Mouse (Mus musculus) intestine, postnatal 0 days (tissue): ENCODE data around the gene F930015N05Rik. TPM values are rescaled to one million over a fixed set of nuclear protein-coding genes. Genes with fewer than 3 reads are reported as not detected.

Source experiments
- ATAC-seq: fragments of 200-750 bp; cut with Nextera tagmentation; 2 replicates; pipeline ENCODE4 v1.8.0; 2017; ENCODE audit warnings: mild to moderate bottlenecking, moderate TSS enrichment, moderate library complexity
- H3K27ac ChIP-seq: fragments of 300-500 bp; sonication (generic); 2 replicates; pipeline ENCODE4 v1.5.1; 2014; ENCODE audit warnings: mild to moderate bottlenecking, low read depth, low read length, moderate library complexity
- H3K27me3 ChIP-seq: fragments of 300-500 bp; sonication (generic); replicated peaks from 2 replicates; pipeline ENCODE4 v1.6.1; 2014; ENCODE audit warnings: low read length, mixed read lengths; ENCODE audit not compliant: control insufficient read depth, insufficient read depth
- H3K36me3 ChIP-seq: fragments of 300-500 bp; sonication (generic); 2 replicates; pipeline ENCODE4 v1.6.1; 2014; ENCODE audit warnings: mild to moderate bottlenecking, moderate library complexity; ENCODE audit not compliant: control insufficient read depth, insufficient read depth
- H3K4me1 ChIP-seq: fragments of 300-500 bp; sonication (generic); replicated peaks from 2 replicates; pipeline ENCODE4 v1.6.1; 2014; ENCODE audit warnings: antibody characterized with exemption, low read length, mixed read lengths; ENCODE audit not compliant: control insufficient read depth, insufficient read depth
- H3K4me2 ChIP-seq: fragments of 300-500 bp; sonication (generic); replicated peaks from 2 replicates; pipeline ENCODE4 v1.6.1; 2014; ENCODE audit warnings: low read depth, mild to moderate bottlenecking, moderate library complexity
- H3K4me3 ChIP-seq: fragments of 300-500 bp; sonication (generic); 2 replicates; pipeline ENCODE4 v1.5.1; 2014; ENCODE audit warnings: low read depth, low read length
- H3K9ac ChIP-seq: fragments of 300-500 bp; sonication (generic); 2 replicates; pipeline ENCODE4 v1.6.1; 2014; ENCODE audit warnings: mild to moderate bottlenecking, low read depth, low read length
- H3K9me3 ChIP-seq: fragments of 300-500 bp; sonication (generic); 2 replicates; pipeline ENCODE4 v1.6.1; 2016; ENCODE audit warnings: mixed run types; ENCODE audit not compliant: control insufficient read depth
- CTCF ChIP-seq: sonication (generic); IDR thresholded peaks from 2 replicates; pipeline ENCODE4 v1.5.1; 2016; ENCODE audit warnings: low read depth, mild to moderate bottlenecking, control low read depth, antibody characterized with exemption, moderate library complexity
- WGBS: fragments of 180-500 bp; shearing (Covaris S2); extraction: QIAGEN DNeasy Blood & Tissue Kit; methylation state at CpG from one replicate; pipeline ENCODE4 v1.1.7; 2014; 5-methylcytosine and 5-hydroxymethylcytosine counted together
- polyA plus RNA-seq: library from polyadenylated mRNA; unstranded; fragments of >200 nt; fragmentation: Nextera tagmentation; extraction: Ambion mirVana; gene quantifications from 2 replicates; pipeline ENCODE4 v1.2.1, GENCODE M21; 2015

Gene F930015N05Rik
- 0.18 TPM in 1 of 2 replicates, not detected in the other for polyA plus RNA-seq

GRCm38 (mm10) chr11:64436412-64436727, at the start of gene F930015N05Rik:
Gene F930015N05Rik (minus strand): TSS chr11:64436653.
- H3K9me3 ChIP-seq = no peaks in the 10 kb centered on the region
- TF ChIP-seq CTCF = no peak
- peak within 1 kb of the TSS; percentile 55 for H3K4me3 ChIP-seq
- H3K4me1 ChIP-seq = 0 out of 2 replicates have a peak, but pooled peaks cover 4% of the 10 kb centered on the region
- peak within 1 kb of the TSS; percentile 57; the same call in 1 of the 2 replicates for H3K27ac ChIP-seq
- peaks cover 26% of the 10 kb centered on the region for H3K27me3 ChIP-seq
- 2% methylated on average over 24 of the region's 24 CpGs for WGBS
- no peak for ATAC-seq
- H3K36me3 ChIP-seq = no peaks in the 10 kb centered on the region
- H3K9ac ChIP-seq = peak within 1 kb of the TSS; percentile 53
- peak within 1 kb of the TSS; percentile 92 for H3K4me2 ChIP-seq

- Histone ChIP-seq H3K27me3 (no peaks in the 10 kb centered on the region), H3K27ac (no peak overlapping the region), H3K36me3 (no peaks in the 10 kb centered on the region), H3K9me3 (no peaks in the 10 kb centered on the region), H3K4me2 (no peak overlapping the region), H3K4me1 (no peaks in the 10 kb centered on the region), H3K4me3 (no peak overlapping the region), H3K9ac (no peak overlapping the region)
- ATAC-seq = no peak
- WGBS = 61% methylated on average over 3 of the region's 3 CpGs
- no peak for TF ChIP-seq CTCF
Observed at GRCm38 (mm10) chr11:64481445-64481844, 45.0 kb upstream of the F930015N05Rik start.

GRCm38 (mm10) chr11:64473679-64474078, 37.2 kb upstream of the F930015N05Rik start:
- WGBS = 76% methylated on average over 3 of the region's 3 CpGs
- Histone ChIP-seq H3K9me3 (no peaks in the 10 kb centered on the region), H3K27ac (no peak overlapping the region), H3K27me3 (no peaks in the 10 kb centered on the region), H3K4me1 (no peaks in the 10 kb centered on the region), H3K36me3 (no peaks in the 10 kb centered on the region), H3K9ac (no peak overlapping the region), H3K4me2 (no peak overlapping the region), H3K4me3 (no peak overlapping the region)
- no peak for TF ChIP-seq CTCF
- ATAC-seq = no peak

- Histone ChIP-seq H3K27ac (no peak overlapping the region), H3K36me3 (no peaks in the 10 kb centered on the region), H3K9ac (no peak overlapping the region), H3K4me2 (no peak overlapping the region), H3K4me3 (no peak overlapping the region), H3K9me3 (no peaks in the 10 kb centered on the region), H3K4me1 (no peaks in the 10 kb centered on the region), H3K27me3 (no peaks in the 10 kb centered on the region)
- no peak for TF ChIP-seq CTCF
- no peak for ATAC-seq
Observed at GRCm38 (mm10) chr11:64470689-64471088, 34.2 kb upstream of the F930015N05Rik start.

GRCm38 (mm10) chr11:64468737-64469136, 32.3 kb upstream of the F930015N05Rik start:
- ATAC-seq = no peak
- WGBS = 55% methylated on average over 4 of the region's 4 CpGs
- H3K27ac ChIP-seq = no peak overlapping the region

GRCm38 (mm10) chr11:64461746-64462145, 25.3 kb upstream of the F930015N05Rik start:
- no peak overlapping the region for H3K4me3 ChIP-seq
- H3K9me3 ChIP-seq = no peaks in the 10 kb centered on the region
- ATAC-seq = no peak
- H3K36me3 ChIP-seq = no peaks in the 10 kb centered on the region
- 65% methylated on average over 3 of the region's 3 CpGs for WGBS
- no peak overlapping the region for H3K9ac ChIP-seq
- no peak overlapping the region for H3K27ac ChIP-seq
- TF ChIP-seq CTCF = no peak
- H3K27me3 ChIP-seq = no peaks in the 10 kb centered on the region
- no peaks in the 10 kb centered on the region for H3K4me1 ChIP-seq
- H3K4me2 ChIP-seq = no peak overlapping the region

More at GRCm38 (mm10) chr11:64468737-64469136, 32.3 kb upstream of the F930015N05Rik start:
- no peak overlapping the region for H3K9ac ChIP-seq
- no peak overlapping the region for H3K4me3 ChIP-seq
- TF ChIP-seq CTCF = no peak
- H3K4me1 ChIP-seq = no peaks in the 10 kb centered on the region
- no peaks in the 10 kb centered on the region for H3K9me3 ChIP-seq
- no peak overlapping the region for H3K4me2 ChIP-seq
- H3K27me3 ChIP-seq = no peaks in the 10 kb centered on the region
- no peaks in the 10 kb centered on the region for H3K36me3 ChIP-seq
